Mouse (Mus musculus) liver, adult 2 months (tissue): ENCODE measurements at regions not wholly inside any gene's neighbourhood (a gene's known extent, or its start where the extent isn't known, plus 50 kb on each side); places are given as distances from the start of the nearest gene placed in this dataset.

Experiments used
- CTCF ChIP-seq: fragments of 200-500 bp; IDR thresholded peaks from 2 replicates; pipeline ENCODE4 v1.5.1; 2011; ENCODE audit warnings: low read depth, low read length, control low read depth
- POLR2A ChIP-seq: fragments of 200-500 bp; IDR thresholded peaks from 2 replicates; pipeline ENCODE4 v1.6.1; 2011; ENCODE audit warnings: low read length, control low read depth; ENCODE audit not compliant: insufficient read depth; ENCODE audit errors: extremely low read depth

DNA sequence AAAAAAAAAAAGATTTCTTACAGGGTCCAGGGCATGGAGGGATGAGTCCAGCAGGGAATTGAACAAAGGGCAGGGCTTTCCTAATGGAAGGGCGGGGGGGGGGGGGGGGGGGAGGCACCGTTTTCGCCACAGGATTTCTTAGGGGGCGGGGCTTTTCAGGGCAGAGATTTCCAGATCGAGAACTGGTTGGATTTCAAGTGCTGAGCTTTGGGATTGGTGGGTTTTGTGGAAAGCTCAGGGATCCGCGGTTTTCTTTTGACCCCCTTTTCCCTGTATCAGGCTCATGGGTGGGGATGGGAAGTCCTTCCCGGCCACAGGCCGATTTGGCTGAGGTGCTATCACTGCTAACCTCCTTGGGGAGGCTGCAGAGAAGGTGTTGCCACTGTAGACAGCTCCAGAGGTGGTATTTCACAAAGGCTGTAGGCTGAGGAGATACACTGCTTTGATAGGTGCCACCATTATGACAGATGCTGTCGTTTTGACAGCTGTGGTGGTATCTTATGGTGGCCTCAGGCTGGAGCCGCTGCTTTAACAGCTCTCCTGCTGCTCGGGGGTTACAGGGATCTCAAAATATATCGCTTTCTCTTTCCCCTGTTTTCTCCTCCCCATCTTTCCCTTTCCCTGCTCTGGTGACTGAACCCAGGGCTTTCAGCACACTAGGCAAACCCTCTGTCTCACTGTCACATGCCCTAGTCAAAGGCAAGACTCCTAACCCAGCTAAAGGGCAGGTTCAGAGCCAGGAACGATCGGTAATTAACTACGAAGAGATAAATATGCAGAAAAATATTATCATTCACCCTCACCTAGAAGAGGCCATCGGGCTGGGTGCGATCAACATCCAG, 97.8 kb upstream of the Sertad2 start:
- no peak for TF ChIP-seq CTCF
- TF ChIP-seq POLR2A: no peak
